Mouse (Mus musculus): Measurements from ENCODE around the gene Igsf21. TPM values are rescaled to one million over a fixed set of nuclear protein-coding genes. Genes with fewer than 3 reads are reported as not detected.

Gene Igsf21
- total RNA-seq (2021): 4.8 and 7.0 TPM in 2 replicates
- long read RNA-seq, experiment 1, partial matches to known transcripts: 9 of 10 reads
- long read RNA-seq, experiment 1, other reads (novel, unspliced or antisense): 1 of 10 reads
- long read RNA-seq, experiment 2, partial matches to known transcripts: 6 of 8 reads
- long read RNA-seq, experiment 2, other reads (novel, unspliced or antisense): 2 of 8 reads

DNA sequence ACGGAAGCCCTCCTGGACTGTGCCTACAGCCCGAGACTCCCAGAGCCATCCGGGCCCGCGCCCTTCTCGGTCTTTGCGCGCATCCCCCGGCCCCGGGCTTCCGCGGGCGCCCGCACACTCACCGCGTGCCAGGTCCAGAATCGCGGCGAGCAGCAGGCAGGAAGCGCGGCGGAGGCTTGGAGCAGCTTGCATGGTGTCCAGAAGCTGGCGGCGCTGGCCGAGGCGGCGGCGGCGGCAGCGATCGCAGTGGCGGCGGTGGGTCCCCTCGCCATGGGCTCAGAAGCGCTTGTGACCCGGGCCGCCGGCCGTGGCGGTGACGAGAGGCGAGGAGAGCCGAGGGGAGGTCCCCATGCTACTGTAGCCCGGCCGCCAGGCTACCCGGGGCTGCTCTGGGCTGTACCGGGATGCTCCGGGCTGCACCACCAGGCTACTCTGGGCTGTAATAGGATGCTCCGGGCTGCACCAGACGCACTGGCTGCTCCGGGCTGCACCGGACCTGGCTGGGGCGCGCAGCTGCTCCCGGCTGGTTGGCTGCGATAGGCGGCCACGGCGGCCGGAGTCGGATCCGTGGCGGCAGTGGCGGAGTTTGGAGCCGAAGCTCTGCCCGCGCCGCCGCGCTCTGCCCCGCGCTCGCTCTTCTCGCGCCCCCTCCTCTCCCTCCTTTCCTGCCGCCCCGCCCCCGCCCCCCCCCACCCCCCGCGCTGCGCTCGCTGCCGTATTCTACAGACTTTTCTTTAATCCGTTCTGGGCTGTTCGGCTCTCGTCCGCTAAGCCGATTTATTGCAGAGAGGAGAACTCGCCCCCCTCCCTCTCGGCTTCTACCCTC, at the start of gene Igsf21:
Igsf21 (minus strand) TSS at position 605 of the 826 bp plus-strand sequence.
- DNase-seq: peak; percentile 45

DNA sequence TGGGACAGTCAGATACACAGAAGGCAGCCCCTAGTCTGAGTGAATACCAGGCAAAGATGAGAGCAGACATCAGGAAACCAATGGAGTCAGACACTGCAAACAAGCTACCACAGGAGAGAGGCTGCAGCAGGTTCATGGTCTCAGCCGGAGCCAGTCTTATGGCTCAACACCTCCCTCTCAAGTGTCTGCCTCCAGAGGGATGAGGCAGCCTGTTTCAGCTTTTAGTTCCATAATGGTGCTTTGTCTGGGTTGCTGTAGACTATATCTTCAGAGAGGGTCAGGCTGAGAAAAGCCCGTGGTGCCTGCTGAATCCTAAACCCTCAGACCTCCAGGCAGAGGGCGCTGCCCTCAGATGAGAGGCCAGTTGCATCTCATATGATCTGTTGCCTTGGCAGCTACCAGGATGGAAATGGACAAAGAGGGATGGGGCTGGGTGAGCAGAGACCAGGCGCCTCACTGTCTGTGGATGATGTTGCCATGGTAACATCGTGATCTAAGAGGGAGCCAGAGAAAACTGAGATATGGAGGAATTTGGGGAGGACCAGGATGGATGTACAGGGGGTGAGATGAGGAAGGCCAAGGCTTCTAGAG, 39.2 kb upstream of the Igsf21 start:
- DNase-seq: no peak

DNA sequence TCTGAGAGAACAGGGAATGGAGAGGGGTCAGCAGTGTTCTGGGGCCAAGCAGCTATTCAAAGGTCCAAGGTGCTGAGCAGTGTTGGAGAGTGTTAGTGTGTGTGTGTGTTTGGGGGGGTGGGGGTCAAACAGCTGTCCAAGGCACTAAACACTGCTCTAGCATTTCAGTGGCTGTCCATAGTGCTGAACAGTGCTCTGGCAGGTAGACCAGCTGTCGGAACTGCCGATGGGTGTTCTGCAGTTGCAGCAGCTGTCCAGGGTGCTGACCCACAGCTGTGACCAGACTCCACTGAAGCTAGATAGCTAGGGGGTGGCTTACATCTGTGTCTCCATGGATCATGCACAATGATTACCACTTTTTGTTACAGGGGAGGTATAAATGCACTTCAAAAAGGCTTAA, 36.8 kb upstream of the Igsf21 start:
- peak; percentile 81 for DNase-seq

DNA sequence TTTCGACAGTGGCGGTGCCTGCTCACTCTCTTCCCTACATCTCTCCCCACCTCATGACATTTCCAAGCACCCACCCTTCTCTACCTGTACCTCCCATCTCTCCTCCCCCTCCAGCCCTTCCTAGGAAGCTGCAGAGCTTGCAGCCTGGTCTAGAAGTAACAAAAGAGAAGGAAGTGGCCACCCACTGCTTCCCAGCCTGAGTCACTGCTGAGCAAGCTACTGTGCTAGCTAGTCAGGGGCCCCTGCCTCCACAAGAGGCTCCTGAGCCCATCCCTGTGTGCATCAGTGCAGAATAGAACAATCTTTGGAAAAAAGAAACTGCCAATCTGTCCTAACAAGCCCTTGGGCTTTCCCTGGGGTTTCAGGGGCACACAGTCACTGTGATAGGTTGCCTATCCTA, 31.7 kb upstream of the Igsf21 start:
- DNase-seq: no peak

DNA sequence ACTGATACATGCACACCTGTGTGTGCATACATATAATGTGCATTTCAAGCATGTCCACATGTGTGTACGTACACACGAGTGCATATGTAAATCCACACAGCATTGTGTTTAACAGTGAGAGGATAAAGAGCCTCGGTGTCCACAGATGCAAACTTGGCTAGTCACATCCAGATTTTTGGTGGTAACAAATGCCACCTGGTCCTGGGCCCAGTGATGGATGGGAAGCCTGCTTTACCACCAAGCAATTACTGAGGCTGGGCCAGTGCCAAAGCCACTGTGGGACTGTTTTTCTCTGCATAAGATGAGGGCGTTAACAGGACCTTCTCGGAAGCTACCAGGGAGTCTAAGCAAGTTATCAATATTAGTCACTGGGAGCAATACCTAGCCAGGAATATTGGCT, 25.3 kb upstream of the Igsf21 start:
- DNase-seq: no peak

DNA sequence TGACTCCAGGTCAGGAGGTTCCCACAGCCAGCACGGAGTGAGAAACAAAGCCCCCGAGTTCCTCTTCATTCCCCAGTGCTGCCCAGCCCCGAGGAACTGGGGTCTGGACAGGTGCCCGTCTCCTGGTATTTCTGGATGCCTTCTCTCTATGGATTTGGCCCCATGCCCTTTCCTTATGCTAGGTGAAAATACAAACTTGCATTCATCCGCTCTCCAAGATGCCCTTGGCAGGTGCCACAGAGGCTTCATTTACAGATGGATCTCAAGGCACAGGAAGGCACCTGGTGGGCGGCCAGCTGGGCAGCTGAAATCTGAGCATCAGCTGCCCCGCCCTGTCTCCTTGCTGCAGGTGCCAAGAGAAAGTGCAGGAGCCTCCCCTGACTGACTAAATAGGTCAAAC, 23.9 kb upstream of the Igsf21 start:
- no peak for DNase-seq

DNA sequence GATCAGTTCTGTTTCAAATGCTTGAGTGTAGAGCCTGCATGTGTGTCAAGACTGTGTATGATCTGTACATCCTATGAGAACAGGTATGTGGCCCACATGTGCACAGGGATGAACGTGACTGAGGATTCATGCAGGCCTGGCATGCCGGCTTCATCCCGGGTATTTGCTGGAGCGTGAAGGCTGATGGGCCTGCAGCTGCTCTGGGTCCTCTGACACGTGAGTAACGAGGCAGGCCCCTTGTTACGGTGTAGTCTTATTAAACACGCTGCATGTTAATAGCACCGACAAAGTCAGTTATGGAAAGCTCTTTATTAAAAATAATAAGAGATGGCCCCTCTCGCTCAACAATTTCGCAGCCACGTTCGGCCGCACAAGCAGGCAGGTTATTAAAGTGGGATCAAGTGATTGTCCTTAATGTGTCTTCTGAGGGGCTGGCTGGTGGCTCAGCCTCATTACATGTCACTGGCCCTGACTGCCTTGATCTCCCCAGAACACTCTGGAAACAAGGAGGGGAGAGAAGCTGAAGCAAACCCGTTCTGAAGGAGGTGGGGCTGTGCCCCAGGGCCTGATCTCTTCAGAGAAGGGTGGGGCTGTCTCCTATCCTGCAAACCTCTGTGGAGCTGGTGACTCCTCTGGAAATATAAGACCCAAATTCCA, 22.7 kb upstream of the Igsf21 start:
- no peak for DNase-seq

DNA sequence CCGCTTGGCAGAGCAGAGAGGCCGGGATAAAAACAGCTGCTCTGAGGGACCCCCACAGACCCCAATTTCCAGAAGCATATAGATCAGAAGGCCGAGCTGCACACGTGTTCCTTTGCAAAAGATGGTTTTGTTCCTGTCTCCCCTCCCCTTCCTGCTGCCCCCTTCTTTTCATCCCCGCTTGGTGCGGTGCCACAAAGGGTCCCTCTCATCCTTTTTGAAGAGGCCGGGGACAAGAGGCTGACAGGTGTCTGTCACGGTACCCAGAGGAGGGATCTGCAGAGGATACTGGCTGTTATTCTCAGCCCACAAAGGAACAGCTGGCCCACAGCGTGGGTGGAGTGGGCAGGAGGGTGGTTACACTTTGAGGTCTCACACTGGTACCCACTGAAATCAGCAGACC, 21.3 kb upstream of the Igsf21 start:
- DNase-seq: no peak

DNA sequence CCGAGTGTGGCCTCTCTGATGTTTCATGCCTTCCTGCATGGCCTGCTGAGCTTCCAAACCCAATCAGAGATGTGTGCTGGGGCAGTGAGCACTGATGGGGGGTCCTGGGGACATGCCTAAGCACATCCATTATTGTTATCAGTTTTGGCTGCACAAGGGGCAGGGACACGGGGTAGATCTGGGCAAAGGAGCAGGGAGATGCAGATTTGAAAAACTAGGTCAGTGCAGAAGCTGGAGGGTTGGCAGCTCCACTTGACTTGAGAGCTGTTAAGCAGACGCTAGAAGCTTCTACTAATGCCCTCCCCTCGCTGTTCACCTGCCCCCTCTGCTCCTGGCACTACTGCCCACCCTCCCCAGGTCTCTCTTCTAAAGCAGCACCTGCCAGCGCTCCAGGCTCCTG, 20.5 kb upstream of the Igsf21 start:
- no peak for DNase-seq

DNA sequence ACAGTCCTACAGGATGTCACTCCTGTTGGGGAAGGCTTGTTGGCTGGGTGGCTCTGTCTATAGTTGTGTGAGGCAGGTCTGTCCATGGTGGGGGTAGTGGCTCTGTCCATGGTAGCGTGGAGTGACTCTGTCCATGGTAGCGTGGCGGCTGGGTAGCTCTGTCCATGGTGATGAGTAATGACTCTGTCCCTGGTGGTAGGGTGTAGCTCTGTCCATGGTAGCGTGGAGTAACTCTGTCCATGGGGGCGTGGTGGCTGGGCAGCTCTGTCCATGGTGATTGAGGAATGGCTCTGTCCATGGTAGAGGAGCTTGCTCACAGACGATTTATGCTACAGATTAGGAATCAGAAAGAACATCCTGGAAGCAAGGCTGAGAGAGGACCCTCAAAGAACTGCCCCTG, 12.4 kb upstream of the Igsf21 start:
- DNase-seq: peak; percentile 83

DNA sequence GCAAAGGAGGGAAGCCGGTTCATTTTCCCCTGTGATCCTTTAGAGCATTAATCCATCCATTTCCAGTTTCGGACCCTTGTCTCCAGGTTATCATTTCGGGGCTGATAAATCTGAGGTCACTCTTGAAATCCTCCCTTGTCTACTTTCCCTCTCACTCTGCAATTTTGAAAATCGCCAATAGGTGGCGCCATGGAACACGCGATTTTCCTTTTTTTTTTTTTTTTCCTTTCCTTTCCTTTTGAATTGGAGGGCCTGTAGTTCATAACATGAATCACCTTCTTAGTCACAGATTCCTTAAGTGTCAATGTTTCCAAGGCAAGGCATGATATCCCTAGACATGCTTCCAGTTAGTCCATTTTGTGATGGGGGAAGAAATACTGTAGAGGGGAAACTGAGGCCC, 5.8 kb upstream of the Igsf21 start:
- DNase-seq: peak; percentile 29

DNA sequence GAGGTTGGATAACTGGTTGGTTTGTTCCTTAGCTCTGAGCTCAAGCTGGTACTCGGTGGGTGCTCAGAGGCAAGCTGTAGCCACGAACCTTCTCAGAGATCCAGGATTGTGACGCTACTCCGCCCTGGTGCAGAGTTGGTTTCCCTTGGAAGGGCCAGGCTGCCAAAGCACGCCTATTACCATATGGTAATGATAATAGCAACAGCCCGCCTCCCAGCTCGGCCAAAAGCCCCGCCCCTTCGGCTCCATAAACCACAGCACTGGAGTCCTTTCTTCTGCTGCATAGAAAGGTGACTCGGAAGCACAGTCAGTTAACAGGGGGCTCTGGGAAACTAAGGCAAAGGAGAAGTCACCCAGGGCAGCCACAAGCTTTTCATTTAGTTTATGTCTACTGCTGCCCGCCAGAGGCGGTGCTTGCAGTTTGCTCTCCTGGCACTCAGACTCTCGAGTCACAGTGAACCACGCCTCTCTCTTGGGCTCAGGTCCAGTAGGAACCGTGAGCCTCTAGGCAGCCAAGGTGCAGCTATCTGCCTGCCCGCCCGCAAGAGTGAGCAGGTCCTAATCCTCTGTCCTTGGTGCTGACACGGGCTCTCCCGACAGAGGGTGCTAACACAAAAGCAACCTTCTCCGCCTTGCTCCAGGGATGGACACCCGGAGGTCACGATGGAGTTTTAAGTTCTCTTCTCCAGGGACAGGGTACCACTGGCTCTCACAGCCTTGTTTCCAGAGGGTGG, 2.6 kb upstream of the Igsf21 start:
- DNase-seq: peak; percentile 74

DNA sequence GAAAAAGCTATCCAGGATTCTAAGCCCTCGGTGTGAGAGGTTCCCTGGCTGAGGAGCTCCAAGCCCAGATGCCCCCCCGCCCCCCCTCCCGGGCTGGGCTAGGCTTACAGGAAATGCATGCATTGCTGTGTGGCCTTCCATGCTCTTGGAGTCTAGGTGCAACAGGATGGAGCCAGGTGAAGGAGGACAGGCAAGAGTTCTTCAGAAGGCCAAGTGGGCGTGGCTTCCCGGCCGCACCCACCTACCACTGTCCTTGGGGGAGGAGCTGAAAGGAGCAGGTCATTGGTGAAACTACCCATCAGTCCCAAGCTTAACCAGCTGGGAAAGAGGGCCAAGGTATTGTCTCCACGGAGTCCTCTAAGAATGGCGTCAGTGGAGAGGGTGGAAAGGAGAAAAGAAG, 1.8 kb upstream of the Igsf21 start:
- no peak for DNase-seq

DNA sequence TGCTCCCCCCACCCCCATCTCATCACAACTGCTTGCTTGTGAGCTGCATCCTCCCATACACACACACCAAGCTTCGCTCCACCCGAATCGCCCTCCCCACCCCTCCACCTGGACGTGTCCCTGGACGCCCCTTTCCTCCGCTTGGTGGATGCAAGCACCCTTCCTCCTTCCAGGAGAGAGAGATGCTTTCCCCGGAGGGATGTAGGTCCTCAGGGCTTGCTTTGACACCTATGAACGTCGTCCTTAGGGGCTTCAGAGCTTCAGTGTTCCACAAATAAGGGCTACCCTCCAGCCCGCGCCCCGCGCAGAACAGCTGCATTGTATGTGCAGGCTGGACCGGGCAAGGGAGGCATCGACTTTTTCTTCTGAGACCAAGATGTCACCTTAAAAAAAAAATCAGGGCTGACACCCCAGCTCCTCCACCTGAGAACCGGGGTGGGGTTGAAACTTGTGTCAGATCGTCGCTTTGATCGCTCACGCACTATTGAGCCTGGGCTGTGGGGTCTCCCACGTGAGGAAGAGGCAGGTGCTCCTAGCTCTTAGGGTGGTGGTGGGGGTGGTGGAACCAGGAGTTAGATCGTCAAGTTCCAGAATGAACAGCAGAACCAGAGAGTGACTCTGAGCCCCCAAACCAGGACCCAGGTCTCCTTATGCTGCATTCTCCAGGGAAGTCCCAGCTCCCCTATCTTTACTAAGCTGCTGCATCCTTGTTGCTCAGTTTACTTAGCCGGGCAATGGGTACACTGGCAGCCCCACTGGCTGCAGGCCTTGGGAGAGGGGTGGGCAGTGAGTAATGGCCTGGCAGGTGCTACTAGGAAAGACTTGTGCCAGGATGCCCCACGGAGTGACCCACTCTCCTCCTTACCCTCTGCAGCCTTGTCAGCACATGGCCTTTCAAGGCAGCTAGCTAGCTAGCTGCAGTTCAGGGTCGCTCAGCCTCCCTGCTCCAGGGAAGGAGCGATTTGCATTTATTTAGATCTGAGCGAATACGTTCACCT, 721 bp upstream of the Igsf21 start:
- no peak for DNase-seq

DNA sequence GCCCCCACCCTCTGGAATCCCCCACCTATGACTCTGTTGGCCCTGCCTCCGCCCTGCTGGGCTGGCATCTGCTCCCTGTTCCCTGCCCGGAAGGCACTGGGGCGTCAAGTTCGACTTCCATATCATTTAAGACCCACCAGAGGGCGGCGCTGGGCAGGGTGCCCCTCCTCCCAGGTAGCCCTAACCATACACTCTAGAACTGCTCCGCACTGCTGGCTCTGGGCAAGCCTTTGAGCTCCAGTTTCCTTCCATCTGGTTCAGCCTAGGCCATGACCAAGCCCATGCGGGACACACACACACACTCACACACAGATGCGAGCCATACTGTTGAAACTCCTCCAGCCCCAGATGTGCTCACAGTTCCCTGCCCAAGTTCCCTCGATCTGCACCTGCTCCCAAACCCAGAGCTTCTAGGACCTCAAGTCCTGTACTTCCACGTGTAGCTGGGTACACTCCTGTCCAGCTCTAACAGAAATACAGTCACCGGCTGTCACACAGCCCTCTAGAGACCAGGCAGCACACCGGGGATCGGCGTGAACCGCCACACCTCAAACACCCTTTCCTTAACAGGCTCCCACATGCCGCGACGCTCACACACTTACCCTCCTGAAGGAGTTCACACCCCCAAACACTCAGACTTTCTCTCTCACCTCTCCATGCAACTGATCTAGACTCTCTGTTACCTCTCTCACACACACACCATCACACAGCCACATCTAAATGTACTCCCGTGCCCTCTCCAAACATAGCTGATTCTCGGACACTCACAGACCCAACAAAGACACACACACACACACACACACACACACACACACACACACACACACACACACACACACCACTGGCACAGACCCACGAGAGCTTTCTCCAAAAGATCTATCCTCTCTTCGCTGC, 1.1 kb downstream of the Igsf21 start:
- DNase-seq: no peak

DNA sequence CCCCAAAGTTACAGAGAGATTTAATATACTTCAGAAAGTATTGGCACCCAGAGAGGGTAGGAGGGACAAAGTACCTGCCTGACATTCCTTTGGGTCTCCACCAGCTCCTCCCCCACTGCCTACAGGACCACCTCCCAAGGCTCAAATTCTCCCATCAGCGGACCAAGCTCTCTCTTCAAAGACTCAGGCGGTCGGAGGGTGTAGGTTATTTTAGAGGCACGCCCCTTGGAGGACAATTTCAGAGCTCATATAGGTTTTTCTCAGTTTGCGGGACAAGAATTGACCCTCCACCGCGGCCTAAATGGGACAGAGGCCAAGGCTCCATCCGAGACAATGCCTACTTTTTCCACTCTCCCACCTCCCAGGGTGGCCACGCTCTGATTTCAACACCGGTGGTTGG, 1.7 kb downstream of the Igsf21 start:
- no peak for DNase-seq

DNA sequence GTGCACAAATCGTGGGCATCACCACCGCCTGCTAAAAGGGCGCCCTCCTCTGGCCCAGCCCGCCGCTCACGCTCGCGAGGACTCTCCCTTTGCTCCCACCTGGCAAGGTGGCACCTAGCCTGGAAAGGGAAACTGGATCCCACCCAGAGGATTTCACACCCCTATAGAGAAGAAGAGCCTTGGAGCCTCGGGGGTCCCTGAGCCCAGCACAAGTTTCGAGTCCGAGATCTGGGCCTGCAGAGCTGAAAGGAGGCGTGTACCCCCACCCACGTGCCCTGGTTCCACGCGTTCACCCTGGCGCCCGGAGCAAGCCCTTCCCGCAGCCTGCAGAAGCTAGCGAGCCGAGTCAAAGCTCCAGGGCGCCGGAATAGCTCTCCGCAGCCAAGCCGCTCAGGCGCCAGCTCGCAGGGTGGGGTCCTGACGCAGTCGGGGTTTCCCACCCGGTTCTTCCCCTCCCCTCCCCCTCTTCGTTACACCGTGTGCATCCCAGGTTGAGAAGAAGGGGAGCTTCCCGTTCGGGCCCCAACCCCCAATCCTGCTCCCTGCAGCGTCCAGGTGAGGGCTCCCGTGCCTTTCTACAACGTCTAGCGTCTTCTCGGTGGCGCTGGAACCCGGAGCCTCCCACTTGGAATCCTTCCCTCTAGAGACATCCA, 2.3 kb downstream of the Igsf21 start:
- DNase-seq: no peak

DNA sequence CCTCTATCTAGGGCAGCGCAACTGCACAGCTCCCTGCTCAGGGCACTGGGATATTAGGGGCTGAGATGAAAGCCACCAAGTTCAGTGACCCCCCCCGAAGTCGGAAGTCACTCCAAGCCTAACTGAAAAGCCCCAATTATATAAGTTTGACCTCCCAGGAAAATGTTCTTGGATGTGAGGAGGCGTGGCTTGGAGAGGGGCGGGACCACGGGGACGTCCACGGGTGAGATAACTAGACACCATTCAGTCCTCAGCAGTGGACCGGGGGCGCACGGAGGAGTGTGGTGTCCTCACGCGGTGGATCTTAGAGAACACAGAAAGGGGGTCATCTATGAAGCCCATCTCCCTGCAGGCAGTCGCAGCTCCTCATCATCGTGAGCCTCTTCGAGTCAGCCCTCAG, 3.4 kb downstream of the Igsf21 start:
- no peak for DNase-seq

DNA sequence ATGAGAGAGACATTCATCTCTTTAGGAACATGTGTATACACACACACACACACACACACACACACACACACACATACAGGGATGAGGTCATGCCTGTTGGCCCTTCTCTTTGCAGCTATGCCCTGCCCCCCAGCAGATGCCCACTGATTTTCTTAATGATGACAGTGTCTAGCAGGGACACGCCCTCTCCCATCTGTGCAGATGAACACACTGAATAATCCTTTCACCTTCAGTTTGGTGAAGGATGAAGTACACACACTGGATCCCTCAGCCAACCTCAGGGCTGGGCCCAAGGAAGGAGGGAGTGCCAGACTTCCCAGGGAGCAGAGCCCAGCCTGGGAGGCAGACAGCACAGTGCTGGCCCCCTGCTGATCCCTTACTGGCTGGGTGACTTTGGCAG, 4.3 kb downstream of the Igsf21 start:
- DNase-seq: no peak

All from adrenal gland, postnatal 14 days (tissue).